Mouse (Mus musculus) intestine, postnatal 0 days (tissue): ENCODE results near the gene Zbtb41. TPM values are rescaled to one million over a fixed set of nuclear protein-coding genes. Genes with fewer than 3 reads are reported as not detected.

Source experiments
- ATAC-seq: fragments of 200-750 bp; cut with Nextera tagmentation; 2 replicates; pipeline ENCODE4 v1.8.0; 2017; ENCODE audit warnings: mild to moderate bottlenecking, moderate TSS enrichment, moderate library complexity
- H3K27ac ChIP-seq: fragments of 300-500 bp; sonication (generic); 2 replicates; pipeline ENCODE4 v1.5.1; 2014; ENCODE audit warnings: mild to moderate bottlenecking, low read depth, low read length, moderate library complexity
- H3K27me3 ChIP-seq: fragments of 300-500 bp; sonication (generic); replicated peaks from 2 replicates; pipeline ENCODE4 v1.6.1; 2014; ENCODE audit warnings: low read length, mixed read lengths; ENCODE audit not compliant: control insufficient read depth, insufficient read depth
- H3K36me3 ChIP-seq: fragments of 300-500 bp; sonication (generic); 2 replicates; pipeline ENCODE4 v1.6.1; 2014; ENCODE audit warnings: mild to moderate bottlenecking, moderate library complexity; ENCODE audit not compliant: control insufficient read depth, insufficient read depth
- H3K4me1 ChIP-seq: fragments of 300-500 bp; sonication (generic); replicated peaks from 2 replicates; pipeline ENCODE4 v1.6.1; 2014; ENCODE audit warnings: antibody characterized with exemption, low read length, mixed read lengths; ENCODE audit not compliant: control insufficient read depth, insufficient read depth
- H3K4me2 ChIP-seq: fragments of 300-500 bp; sonication (generic); replicated peaks from 2 replicates; pipeline ENCODE4 v1.6.1; 2014; ENCODE audit warnings: low read depth, mild to moderate bottlenecking, moderate library complexity
- H3K4me3 ChIP-seq: fragments of 300-500 bp; sonication (generic); 2 replicates; pipeline ENCODE4 v1.5.1; 2014; ENCODE audit warnings: low read depth, low read length
- H3K9ac ChIP-seq: fragments of 300-500 bp; sonication (generic); 2 replicates; pipeline ENCODE4 v1.6.1; 2014; ENCODE audit warnings: mild to moderate bottlenecking, low read depth, low read length
- H3K9me3 ChIP-seq: fragments of 300-500 bp; sonication (generic); 2 replicates; pipeline ENCODE4 v1.6.1; 2016; ENCODE audit warnings: mixed run types; ENCODE audit not compliant: control insufficient read depth
- CTCF ChIP-seq: sonication (generic); IDR thresholded peaks from 2 replicates; pipeline ENCODE4 v1.5.1; 2016; ENCODE audit warnings: low read depth, mild to moderate bottlenecking, control low read depth, antibody characterized with exemption, moderate library complexity
- WGBS: fragments of 180-500 bp; shearing (Covaris S2); extraction: QIAGEN DNeasy Blood & Tissue Kit; methylation state at CpG from one replicate; pipeline ENCODE4 v1.1.7; 2014; 5-methylcytosine and 5-hydroxymethylcytosine counted together
- polyA plus RNA-seq: library from polyadenylated mRNA; unstranded; fragments of >200 nt; fragmentation: Nextera tagmentation; extraction: Ambion mirVana; gene quantifications from 2 replicates; pipeline ENCODE4 v1.2.1, GENCODE M21; 2015

Zbtb41 gene
- polyA plus RNA-seq = 2.4 and 3.2 TPM in 2 replicates

DNA sequence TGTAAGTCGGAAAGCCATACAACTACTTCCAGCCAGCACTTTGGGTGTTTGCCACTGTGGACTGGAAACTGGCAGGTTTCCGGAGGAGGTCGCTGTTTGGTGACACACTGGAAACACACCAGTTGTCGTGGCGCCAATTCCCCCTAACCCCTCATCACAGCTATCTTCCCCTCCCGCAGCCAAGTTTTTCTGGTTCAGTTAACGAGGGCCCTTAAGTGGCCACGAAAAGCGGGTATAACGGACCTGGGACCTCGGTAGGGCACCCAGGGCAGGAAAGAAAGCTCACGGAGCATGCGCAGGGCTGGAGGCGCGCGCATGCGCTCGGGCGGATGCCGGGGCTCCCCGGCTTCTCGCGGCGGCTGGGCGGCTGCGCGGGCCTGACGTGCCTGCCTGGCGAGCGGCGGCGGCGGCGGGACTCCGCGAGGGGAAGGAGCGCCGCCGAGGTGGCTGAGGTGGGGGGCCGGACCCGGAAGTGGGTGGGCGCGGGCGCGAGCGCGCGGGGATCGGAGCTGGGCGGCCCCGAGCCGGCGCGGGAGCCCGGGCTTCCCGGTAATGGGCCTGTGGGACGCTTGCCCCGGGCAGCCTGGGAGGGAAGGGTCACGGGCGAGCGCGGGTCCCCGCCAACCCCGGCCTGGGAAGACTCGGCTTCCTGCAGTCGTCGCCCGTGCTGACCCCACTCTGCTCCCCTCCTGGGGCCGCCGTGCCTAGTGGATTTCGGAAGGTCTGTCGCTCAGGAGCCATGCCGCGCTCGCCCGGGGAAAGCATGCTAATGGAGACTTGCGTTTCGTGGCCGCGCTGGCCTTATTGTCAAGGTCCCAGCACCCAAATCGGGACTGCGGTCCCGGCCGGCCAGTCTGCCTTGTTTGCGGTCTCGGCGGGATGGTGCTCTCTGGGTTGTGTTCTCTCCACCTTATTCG lies at the start of gene Zbtb41:
Zbtb41 (plus strand) TSS at position 414 of the 917 bp plus-strand sequence.
- ATAC-seq = peak; percentile 96
- Histone ChIP-seq H3K4me2 (peak within 1 kb of the TSS; percentile 82), H3K4me1 (0 out of 2 replicates have a peak, but pooled peaks cover 6% of the 10 kb centered on the region), H3K36me3 (no peaks in the 10 kb centered on the region; the same call in 1 of the 2 replicates), H3K9me3 (no peaks in the 10 kb centered on the region), H3K27me3 (0 out of 2 replicates have a peak, but pooled peaks cover 4% of the 10 kb centered on the region), H3K4me3 (peak within 1 kb of the TSS; percentile 75), H3K9ac (peak within 1 kb of the TSS; percentile 83), H3K27ac (peak within 1 kb of the TSS; percentile 63)
- under 1% methylated on average over 66 of the region's 88 CpGs for WGBS
- peak; percentile 78 for TF ChIP-seq CTCF

DNA sequence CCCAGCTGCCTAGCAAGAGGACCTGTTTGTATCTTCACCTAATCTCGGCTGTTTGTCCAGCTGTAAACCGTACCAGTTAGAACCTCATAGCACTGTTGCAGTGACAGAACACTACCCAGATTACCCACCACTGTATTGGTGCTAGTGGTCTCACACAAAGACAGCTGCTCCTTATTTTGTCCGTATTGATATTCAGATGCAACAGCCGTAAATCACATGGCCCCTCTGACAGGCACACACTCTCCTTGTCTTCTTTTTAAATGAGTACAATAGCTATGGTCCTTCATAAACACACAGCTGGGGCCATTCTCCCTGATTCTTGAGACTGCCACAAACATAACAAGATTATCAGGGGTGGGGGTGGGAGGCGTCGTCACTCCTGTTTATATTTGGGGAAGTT lies 46.2 kb upstream of the Zbtb41 start:
- H3K27ac ChIP-seq = no peak overlapping the region
- no peak overlapping the region for H3K9ac ChIP-seq
- no peak for ATAC-seq
- H3K4me3 ChIP-seq = no peak overlapping the region
- no peaks in the 10 kb centered on the region for H3K4me1 ChIP-seq
- TF ChIP-seq CTCF = no peak
- no peaks in the 10 kb centered on the region for H3K27me3 ChIP-seq
- no peaks in the 10 kb centered on the region for H3K36me3 ChIP-seq
- H3K9me3 ChIP-seq = no peaks in the 10 kb centered on the region
- WGBS = 33% methylated on average over 6 of the region's 6 CpGs
- H3K4me2 ChIP-seq = no peak overlapping the region

DNA sequence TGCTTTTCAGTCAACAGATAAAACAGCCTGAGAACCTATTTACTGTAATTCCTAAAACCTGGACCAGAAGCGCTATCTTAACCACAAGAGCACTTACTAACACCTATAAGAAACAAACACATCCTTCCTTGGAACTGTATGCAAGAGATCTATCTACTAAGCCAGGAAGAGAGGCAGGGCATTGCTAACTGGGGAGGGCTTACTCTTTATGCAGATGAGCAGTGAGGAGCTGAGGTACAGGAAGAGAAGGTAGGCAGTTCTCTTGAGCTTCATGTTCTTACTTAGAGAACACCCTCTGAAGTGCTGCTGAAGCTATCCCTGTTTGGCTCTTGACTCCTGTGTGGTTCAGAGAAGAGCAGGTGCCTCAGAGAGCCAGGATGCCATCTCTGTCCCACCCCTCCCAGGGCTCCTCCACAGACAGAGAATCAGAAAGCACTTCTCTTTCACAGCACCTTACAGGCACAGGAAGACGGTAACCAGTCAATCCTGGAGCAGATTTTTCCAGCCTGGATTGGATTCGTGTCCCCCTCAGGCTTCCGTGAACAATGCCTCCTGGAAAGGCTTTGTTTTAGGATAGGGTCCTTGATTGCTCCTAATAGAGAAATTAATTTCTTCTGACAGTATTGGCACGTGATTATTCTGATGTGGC lies 45.3 kb upstream of the Zbtb41 start, which contains the start of gene Crb1:
Crb1 (minus strand) TSS at position 463 of the 649 bp plus-strand sequence.
- no peak for ATAC-seq
- H3K27me3 ChIP-seq = no peaks in the 10 kb centered on the region
- no peaks in the 10 kb centered on the region for H3K36me3 ChIP-seq
- no peak within 1 kb of the TSS for H3K27ac ChIP-seq
- no peak within 1 kb of the TSS for H3K4me2 ChIP-seq
- WGBS = 8% methylated on average over 5 of the region's 5 CpGs
- no peak for TF ChIP-seq CTCF
- H3K9ac ChIP-seq = no peak within 1 kb of the TSS
- H3K9me3 ChIP-seq = no peaks in the 10 kb centered on the region
- H3K4me3 ChIP-seq = no peak within 1 kb of the TSS
- H3K4me1 ChIP-seq = no peaks in the 10 kb centered on the region

DNA sequence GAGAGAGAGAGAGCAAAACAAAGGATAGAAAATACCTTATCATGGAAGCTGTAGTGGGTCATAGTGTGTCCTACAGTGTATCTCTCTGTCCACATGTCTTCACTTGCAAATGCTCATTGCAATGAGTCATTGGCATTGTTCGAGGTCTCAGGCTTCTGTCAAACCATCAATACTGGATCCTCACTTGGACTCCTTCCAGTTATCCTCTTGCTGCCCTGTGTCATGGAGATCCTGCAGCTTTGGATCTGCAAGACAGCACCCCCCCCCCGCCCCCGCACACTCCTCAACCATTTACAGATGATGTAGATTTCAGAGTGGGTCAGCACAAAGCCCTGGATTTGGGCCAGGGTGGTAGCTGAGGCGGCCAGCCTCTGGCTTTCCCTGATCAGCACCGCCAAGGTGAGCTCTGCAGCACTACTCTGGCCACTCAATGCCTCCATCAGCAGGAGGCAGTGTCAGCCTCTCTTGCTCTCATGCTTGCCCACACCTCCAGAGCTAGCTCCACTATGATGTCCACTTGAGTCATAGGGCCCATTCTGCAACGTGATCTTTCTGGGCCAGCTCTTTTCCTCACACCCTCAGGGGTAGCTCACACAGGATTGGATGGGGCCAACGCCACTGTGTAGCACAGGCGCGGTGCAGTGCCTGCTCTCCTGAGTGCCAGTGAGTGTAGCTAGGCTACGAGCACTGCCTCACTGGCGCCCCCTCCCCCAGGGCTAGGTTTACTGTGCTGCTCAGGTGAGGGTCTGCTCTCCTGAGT lies 43.0 kb upstream of the Zbtb41 start:
- WGBS = 23% methylated on average over 11 of the region's 11 CpGs
- no peak overlapping the region for H3K9ac ChIP-seq
- no peaks in the 10 kb centered on the region for H3K27me3 ChIP-seq
- no peak overlapping the region for H3K4me3 ChIP-seq
- H3K4me2 ChIP-seq = no peak overlapping the region
- no peak overlapping the region for H3K27ac ChIP-seq
- no peaks in the 10 kb centered on the region for H3K9me3 ChIP-seq
- peak; percentile 13; the same call in 1 of the 2 replicates for ATAC-seq
- TF ChIP-seq CTCF = peak; percentile 17; the same call in 1 of the 2 replicates
- H3K4me1 ChIP-seq = no peaks in the 10 kb centered on the region
- H3K36me3 ChIP-seq = no peaks in the 10 kb centered on the region

DNA sequence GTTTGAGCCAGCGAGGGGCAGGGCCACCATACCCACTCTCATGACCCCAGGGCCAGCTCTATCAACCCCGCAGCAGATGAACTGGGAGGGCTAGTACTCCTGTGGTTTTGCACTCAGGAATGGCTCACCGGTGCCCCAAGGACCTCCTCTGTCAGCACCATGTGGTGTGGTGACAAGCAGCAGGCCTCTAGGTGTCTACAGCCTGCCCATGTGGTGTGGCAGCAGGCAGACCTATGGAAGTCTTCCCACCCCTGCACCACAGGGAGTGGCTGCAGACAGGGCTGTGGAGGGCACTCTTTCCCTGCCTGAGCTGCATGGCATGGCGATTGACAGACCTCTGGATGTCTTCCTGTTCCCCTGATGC lies 42.5 kb upstream of the Zbtb41 start:
- no peaks in the 10 kb centered on the region for H3K27me3 ChIP-seq
- H3K4me2 ChIP-seq = no peak overlapping the region
- H3K4me3 ChIP-seq = no peak overlapping the region
- no peaks in the 10 kb centered on the region for H3K4me1 ChIP-seq
- no peak for ATAC-seq
- H3K36me3 ChIP-seq = no peaks in the 10 kb centered on the region
- H3K9ac ChIP-seq = no peak overlapping the region
- no peak overlapping the region for H3K27ac ChIP-seq
- TF ChIP-seq CTCF = no peak
- no peaks in the 10 kb centered on the region for H3K9me3 ChIP-seq
- 26% methylated on average over 4 of the region's 4 CpGs for WGBS
